Mouse (Mus musculus) hindbrain, embryonic 11.5 days (tissue): ENCODE measurements around the gene Madd. TPM values are rescaled to one million over a fixed set of nuclear protein-coding genes. Genes with fewer than 3 reads are reported as not detected.

Source experiments
- ATAC-seq: fragments of 200-750 bp; cut with Nextera tagmentation; 2 replicates; pipeline ENCODE4 v1.8.0; 2017; ENCODE audit warnings: mild to moderate bottlenecking, moderate TSS enrichment, moderate library complexity; ENCODE audit not compliant: low FRiP score
- DNase-seq: peaks from one replicate; pipeline ENCODE4 v3.0.0-alpha.2; 2015; ENCODE audit warnings: low spot score
- H3K27ac ChIP-seq: fragments of 300-500 bp; sonication (generic); 2 replicates; pipeline ENCODE4 v1.5.1; 2014; ENCODE audit warnings: mild to moderate bottlenecking, low read depth, low read length
- H3K27me3 ChIP-seq: fragments of 300-500 bp; sonication (generic); 2 replicates; pipeline ENCODE4 v1.6.1; 2014; ENCODE audit warnings: mild to moderate bottlenecking, low read length, moderate library complexity, mixed read lengths; ENCODE audit not compliant: control insufficient read depth, insufficient read depth
- H3K36me3 ChIP-seq: fragments of 300-500 bp; sonication (generic); 2 replicates; pipeline ENCODE4 v1.6.1; 2014; ENCODE audit warnings: mild to moderate bottlenecking, low read length, moderate library complexity, mixed read lengths; ENCODE audit not compliant: control insufficient read depth, insufficient read depth
- H3K4me1 ChIP-seq: fragments of 300-500 bp; sonication (generic); replicated peaks from 2 replicates; pipeline ENCODE4 v1.6.1; 2014; ENCODE audit warnings: low read length, mixed read lengths; ENCODE audit not compliant: control insufficient read depth, insufficient read depth
- H3K4me2 ChIP-seq: fragments of 300-500 bp; sonication (generic); replicated peaks from 2 replicates; pipeline ENCODE4 v1.6.1; 2014; ENCODE audit warnings: mild to moderate bottlenecking, low read depth, low read length
- H3K4me3 ChIP-seq: fragments of 300-500 bp; sonication (generic); 2 replicates; pipeline ENCODE4 v1.5.1; 2014; ENCODE audit warnings: low read depth, low read length
- H3K9ac ChIP-seq: fragments of 300-500 bp; sonication (generic); 2 replicates; pipeline ENCODE4 v1.6.1; 2014; ENCODE audit warnings: low read depth, low read length
- H3K9me3 ChIP-seq: fragments of 300-500 bp; sonication (generic); 2 replicates; pipeline ENCODE4 v1.6.1; 2016; ENCODE audit warnings: low read length; ENCODE audit not compliant: control insufficient read depth
- WGBS: fragments of 180-500 bp; shearing (Covaris S2); extraction: QIAGEN DNeasy Blood & Tissue Kit; methylation state at CpG from one replicate; pipeline ENCODE4 v1.1.7; 2014; 5-methylcytosine and 5-hydroxymethylcytosine counted together
- polyA plus RNA-seq: library from polyadenylated mRNA; unstranded; fragments of >200 nt; fragmentation: Nextera tagmentation; extraction: Ambion mirVana; gene quantifications from 2 replicates; pipeline ENCODE4 v1.2.1, GENCODE M21; 2014

The Madd gene
- polyA plus RNA-seq, 1 experiment from 2014 or later: 23.7 TPM

DNA sequence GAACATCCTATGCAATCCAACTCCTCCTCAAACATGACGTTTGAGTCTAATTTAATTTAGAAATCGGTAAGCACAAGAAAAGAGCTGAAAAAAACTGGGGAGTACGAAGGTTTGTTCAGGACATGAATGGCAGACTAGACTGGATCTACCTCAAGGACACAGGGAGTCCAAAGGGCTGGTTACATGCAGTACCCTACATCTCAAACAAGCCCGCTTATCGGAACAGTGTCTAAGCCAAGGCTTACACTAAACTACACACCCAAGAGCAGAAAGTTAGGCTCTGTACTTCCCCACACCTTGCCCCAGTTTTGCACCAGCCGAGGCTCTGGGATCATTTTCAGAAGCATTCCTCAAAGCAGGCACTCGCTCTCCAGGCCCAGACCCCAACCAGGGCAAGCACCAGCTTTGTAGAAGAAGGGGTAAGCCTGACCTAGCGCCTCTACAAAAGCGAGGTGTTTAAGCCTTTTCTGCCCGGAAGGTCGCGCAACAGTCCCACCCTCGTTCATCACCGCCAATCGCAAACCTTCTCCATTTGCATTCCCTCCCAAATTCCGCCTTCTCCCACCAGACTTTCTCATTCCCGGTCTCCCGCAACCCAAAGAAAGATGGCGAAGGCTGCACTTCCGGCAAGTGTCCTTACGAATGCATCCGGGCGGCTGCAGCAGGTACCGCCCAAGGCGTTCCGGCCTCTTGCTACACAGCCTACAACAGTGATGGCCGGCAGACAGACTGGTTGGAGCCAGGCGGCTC is 18.8 kb upstream of the Madd start, which contains the start of the genes Nr1h3 and Acp2:
Nr1h3 (minus strand) TSS at position 613 of the 750 bp plus-strand sequence.
Acp2 (plus strand) TSS at position 664 of the 750 bp plus-strand sequence.
- peak; percentile 98 for ATAC-seq
- Histone ChIP-seq H3K9ac (peak within 1 kb of the TSS; percentile 89), H3K4me3 (peak within 1 kb of the TSS; percentile 79), H3K27ac (peak within 1 kb of the TSS; percentile 87), H3K4me2 (peak within 1 kb of the TSS; percentile 60), H3K27me3 (no peaks in the 10 kb centered on the region), H3K36me3 (peaks cover 7% of the 10 kb centered on the region), H3K9me3 (no peaks in the 10 kb centered on the region), H3K4me1 (no peaks in the 10 kb centered on the region; the same call in 1 of the 2 replicates)
- peak; percentile 95 for DNase-seq
- 5% methylated on average over 28 of the region's 28 CpGs for WGBS

DNA sequence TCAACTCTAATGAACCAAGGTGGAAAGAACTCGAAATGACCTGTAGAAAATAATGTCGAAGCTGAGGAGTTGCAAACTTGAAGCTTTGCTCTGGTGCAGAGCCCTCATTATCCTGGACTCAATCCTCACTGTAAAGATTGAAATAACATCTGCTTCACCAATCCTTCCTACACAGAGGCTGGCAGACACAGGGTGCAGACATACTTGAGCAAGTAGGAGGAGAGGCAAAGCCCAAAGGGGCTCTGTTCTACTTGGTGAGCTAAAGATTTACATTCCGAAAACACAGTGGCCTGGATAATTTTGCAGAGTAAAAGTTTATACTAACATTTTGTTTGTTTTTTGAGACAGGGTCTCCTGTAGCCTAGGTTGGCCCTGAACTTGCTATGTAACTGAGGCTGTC is 15.3 kb upstream of the Madd start:
- no peak overlapping the region for H3K4me2 ChIP-seq
- no peak overlapping the region for H3K9ac ChIP-seq
- DNase-seq (no peak), ATAC-seq (no peak)
- 91% methylated on average over 3 of the region's 3 CpGs for WGBS
- H3K9me3 ChIP-seq: no peaks in the 10 kb centered on the region
- H3K36me3 ChIP-seq: no peaks in the 10 kb centered on the region
- H3K27ac ChIP-seq: no peak overlapping the region
- no peak overlapping the region for H3K4me3 ChIP-seq
- H3K27me3 ChIP-seq: no peaks in the 10 kb centered on the region
- H3K4me1 ChIP-seq: peaks cover 5% of the 10 kb centered on the region; the same call in 1 of the 2 replicates

DNA sequence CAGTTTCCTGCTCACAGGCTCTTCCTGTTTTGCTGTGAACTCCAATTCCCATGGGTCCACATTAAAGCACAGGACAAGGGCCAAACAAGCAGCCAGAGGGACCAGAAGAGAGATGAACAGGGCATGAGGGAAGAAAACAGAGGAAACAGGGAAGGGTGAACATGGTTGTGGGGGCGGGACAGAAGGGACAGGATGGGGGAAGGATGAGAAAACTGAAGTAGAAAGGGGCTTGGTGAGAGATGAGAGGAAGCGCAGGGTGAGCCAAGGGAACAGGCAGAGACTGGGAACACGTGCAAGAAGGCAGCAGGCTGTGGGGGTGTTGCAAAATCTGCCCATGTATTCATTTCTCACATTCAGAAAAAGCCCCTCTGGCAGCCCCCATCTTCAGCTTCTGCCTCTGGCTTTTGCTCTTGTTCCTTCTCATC is 13.0 kb upstream of the Madd start:
- Histone ChIP-seq H3K4me3 (no peak overlapping the region), H3K27me3 (no peaks in the 10 kb centered on the region), H3K4me2 (no peak overlapping the region), H3K9me3 (no peaks in the 10 kb centered on the region), H3K36me3 (no peaks in the 10 kb centered on the region), H3K9ac (no peak overlapping the region), H3K4me1 (0 out of 2 replicates have a peak, but pooled peaks cover 5% of the 10 kb centered on the region), H3K27ac (no peak overlapping the region)
- WGBS: 67% methylated on average over 3 of the region's 3 CpGs
- no peak for ATAC-seq
- no peak for DNase-seq

DNA sequence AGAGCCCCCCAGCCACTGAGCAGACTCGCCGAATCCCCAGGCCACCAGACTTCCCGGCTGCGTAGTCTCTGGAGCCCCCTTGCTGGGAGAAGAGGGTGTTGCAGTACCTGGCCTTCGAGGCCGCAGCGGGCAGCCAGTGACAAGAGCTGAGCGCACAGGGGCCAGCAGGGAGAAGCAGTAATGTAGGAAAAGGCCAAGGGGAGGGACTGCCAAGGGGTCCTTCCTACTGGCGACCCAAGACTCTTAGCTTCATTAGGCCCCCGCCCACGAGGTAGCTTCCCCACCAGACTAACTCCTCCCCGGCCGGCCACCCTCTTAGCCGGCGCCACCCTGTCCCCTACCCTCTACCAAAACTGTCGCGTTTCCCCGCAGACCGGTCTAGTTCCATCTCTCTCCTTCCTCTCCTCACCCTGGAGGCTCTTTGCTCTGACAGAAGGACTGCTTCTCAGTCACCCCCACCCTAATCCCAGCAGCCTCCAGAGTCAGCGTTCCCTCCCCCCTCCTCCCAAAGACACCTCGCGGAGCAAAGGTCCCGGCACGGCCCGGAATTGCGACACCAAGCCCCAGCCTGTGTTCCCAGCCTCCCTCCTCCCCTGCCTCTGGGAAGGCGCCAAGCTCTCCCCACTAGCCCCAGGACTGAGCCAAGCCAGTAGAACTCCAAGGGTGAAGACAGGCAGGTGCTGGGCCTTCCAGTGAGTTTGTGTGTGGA is 11.1 kb upstream of the Madd start:
- H3K27ac ChIP-seq: no peak overlapping the region
- H3K27me3 ChIP-seq: no peaks in the 10 kb centered on the region
- no peaks in the 10 kb centered on the region for H3K36me3 ChIP-seq
- DNase-seq (peak; percentile 73), ATAC-seq (peak; percentile 84)
- 0 out of 2 replicates have a peak, but pooled peaks cover 5% of the 10 kb centered on the region for H3K4me1 ChIP-seq
- H3K4me3 ChIP-seq: peak overlapping the region; percentile 19
- H3K9ac ChIP-seq: peak overlapping the region; percentile 55
- WGBS: under 1% methylated on average over 27 of the region's 27 CpGs
- H3K9me3 ChIP-seq: no peaks in the 10 kb centered on the region
- peak overlapping the region; percentile 40 for H3K4me2 ChIP-seq

DNA sequence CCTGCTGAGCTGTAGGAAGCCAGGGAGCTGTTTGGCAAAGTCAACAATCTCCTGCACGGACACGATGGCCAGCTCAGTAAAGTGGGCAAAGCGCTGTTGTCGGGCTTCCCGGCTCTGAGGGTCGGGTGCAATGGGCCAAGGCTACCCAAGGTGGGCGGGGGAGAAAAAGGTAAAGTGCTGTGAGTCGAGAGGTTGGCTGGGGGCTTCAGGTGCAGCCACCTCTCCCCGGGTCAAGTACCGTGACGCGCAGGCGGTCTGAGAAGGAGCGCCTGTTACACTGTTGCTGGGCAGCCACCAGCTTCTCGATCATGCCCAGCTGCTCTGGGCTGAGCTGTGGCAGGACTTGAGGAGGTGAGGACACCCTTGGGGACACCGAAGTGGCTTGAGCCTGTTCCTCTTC is 6.9 kb upstream of the Madd start:
- Histone ChIP-seq H3K36me3 (no peaks in the 10 kb centered on the region), H3K27me3 (no peaks in the 10 kb centered on the region), H3K4me1 (0 out of 2 replicates have a peak, but pooled peaks cover 5% of the 10 kb centered on the region), H3K27ac (no peak overlapping the region), H3K4me2 (no peak overlapping the region), H3K9ac (no peak overlapping the region), H3K4me3 (no peak overlapping the region), H3K9me3 (no peaks in the 10 kb centered on the region)
- ATAC-seq: no peak
- DNase-seq: no peak
- 87% methylated on average over 16 of the region's 16 CpGs for WGBS

DNA sequence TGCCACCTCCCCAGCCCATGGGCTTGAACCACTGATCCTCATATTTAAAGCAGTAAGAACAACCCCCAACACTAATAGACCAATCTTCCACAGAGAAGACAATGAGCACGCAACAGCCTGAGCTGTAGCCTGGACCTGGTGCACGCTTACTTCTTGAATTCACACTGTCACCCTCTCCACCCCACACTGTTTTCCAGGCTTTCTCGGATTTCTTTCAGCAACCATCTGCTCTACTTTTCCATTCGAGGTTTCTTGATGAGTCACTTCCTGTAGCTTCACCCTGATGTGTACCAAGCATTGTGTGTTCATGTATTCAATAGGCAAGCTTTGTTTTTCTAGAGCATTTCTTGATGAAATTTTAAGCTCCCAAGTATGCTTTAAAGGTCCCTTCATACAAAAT is 3.8 kb upstream of the Madd start:
- no peak overlapping the region for H3K4me3 ChIP-seq
- DNase-seq (no peak), ATAC-seq (no peak)
- H3K27me3 ChIP-seq: no peaks in the 10 kb centered on the region
- H3K27ac ChIP-seq: no peak overlapping the region
- H3K36me3 ChIP-seq: no peaks in the 10 kb centered on the region
- no peak overlapping the region for H3K4me2 ChIP-seq
- 76% methylated on average over 4 of the region's 4 CpGs for WGBS
- no peaks in the 10 kb centered on the region for H3K4me1 ChIP-seq
- no peak overlapping the region for H3K9ac ChIP-seq
- H3K9me3 ChIP-seq: no peaks in the 10 kb centered on the region

DNA sequence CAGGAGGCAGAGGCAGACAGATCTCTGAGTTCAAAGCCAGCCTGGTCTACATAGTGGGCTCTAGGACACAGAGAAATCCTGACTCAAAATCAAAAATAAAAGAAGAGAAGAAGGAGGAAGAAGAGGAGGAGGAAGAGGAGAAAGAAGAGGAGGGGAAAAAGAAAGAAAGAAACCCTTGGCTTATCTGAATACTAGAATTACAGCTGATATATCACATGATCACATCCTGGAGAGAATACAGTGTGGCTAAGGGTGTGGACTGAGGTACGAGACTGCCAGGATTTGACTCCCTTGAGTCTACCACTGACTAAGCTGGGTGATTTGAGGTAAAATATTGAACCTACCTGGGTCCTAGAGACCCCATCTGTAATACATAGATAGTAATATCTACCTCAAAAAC is 2.6 kb upstream of the Madd start:
- no peak overlapping the region for H3K9ac ChIP-seq
- no peak for ATAC-seq
- WGBS: 93% methylated on average over 1 of the region's 1 CpGs

DNA sequence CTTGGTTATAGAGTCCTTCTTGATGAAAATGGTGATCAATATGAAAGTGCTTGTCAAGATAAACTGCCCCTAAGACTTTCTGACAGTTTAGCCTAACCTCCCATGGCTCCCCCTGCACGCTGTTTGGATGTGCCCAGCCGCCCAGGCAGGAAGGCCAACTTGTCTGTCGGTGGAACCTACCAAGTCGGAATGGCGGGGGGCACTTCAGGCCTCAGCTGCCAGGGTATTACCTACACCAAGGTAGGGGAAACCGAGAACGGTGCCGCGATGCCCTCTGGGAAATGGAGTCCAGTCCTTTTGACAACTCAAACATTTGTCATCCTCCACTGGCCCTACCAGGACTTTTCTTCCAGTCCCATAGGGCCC is 506 bp downstream of the Madd start:
- peak; percentile 95 for DNase-seq
- no peaks in the 10 kb centered on the region for H3K36me3 ChIP-seq
- peak overlapping the region; percentile 64 for H3K9ac ChIP-seq
- no peaks in the 10 kb centered on the region for H3K27me3 ChIP-seq
- peak overlapping the region; percentile 80 for H3K27ac ChIP-seq
- no peaks in the 10 kb centered on the region for H3K9me3 ChIP-seq
- no peaks in the 10 kb centered on the region for H3K4me1 ChIP-seq
- H3K4me2 ChIP-seq: peak overlapping the region; percentile 82
- WGBS: 0% methylated on average over 9 of the region's 9 CpGs
- peak overlapping the region; percentile 94 for H3K4me3 ChIP-seq
- ATAC-seq: peak; percentile 96

More for the DNA sequence above, 2.6 kb upstream of the Madd start:
- H3K27me3 ChIP-seq: no peaks in the 10 kb centered on the region
- no peaks in the 10 kb centered on the region for H3K4me1 ChIP-seq
- DNase-seq: no peak
- no peak overlapping the region for H3K4me3 ChIP-seq
- no peak overlapping the region for H3K4me2 ChIP-seq
- H3K36me3 ChIP-seq: no peaks in the 10 kb centered on the region
- no peaks in the 10 kb centered on the region for H3K9me3 ChIP-seq
- H3K27ac ChIP-seq: no peak overlapping the region
